Mouse (Mus musculus) G1E (cell line): ENCODE data around the gene Coa3.

ENCODE experiments used
- CTCF ChIP-seq: IDR thresholded peaks from 2 replicates; pipeline ENCODE4 v1.5.1; 2012; ENCODE audit warnings: low read depth, low read length, inconsistent platforms, mixed read lengths
- GATA1 ChIP-seq: IDR thresholded peaks from 2 replicates; pipeline ENCODE4 v1.6.1; 2012; ENCODE audit warnings: borderline replicate concordance, low read length, inconsistent platforms, mixed read lengths
- TAL1 ChIP-seq: conservative IDR thresholded peaks from 2 replicates; pipeline ENCODE4 v1.6.1; 2012; ENCODE audit warnings: low read depth, low read length, inconsistent platforms, mixed read lengths

- TF ChIP-seq CTCF (no peak), GATA1 (no peak), TAL1 (no peak)
Measured at GRCm38 (mm10) chr11:101278223-101279192, at the start of gene Coa3, which contains the start of gene Cntd1.
